Mouse (Mus musculus) right cerebral cortex, postnatal 10 days (tissue): ENCODE measurements around the gene Kcnj14.

ENCODE experiments used
- DNase-seq, 2 experiments: peaks; one replicate each; pipeline ENCODE4 v3.0.0; 2021; ENCODE audit warnings: low spot score in 2 of 2

Kcnj14 gene

DNA sequence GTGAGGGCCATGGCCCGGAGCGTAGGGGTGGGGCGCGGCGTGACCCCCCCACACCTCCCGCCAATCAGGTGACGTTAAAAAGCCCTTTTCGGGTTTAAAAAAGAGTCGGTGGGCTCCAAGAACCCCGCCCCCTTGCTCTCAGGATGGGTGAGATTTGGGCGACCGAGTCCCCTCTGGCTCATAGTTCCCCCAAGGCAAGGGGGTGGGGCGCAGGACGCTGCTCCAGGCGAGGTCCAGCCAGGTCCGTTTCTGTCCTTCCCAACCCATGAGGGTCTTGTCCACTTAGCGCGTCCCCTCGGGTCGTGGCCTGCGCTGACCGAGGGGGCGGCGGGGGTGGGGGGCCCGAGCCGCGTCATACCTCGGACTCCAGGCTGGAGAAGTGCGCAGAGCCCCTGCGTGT lies 7.8 kb upstream of the Kcnj14 start:
- DNase-seq, result no peak

GRCm38 (mm10) chr7:45831128-45831525 lies 6.5 kb upstream of the Kcnj14 start:
- no peak for DNase-seq

GRCm38 (mm10) chr7:45830427-45831127 lies 6.0 kb upstream of the Kcnj14 start, which contains the start of gene Grwd1:
Gene Grwd1, minus strand, starts transcription at chr7:45830944.
- DNase-seq, result peak; percentile 91 to 94

DNA sequence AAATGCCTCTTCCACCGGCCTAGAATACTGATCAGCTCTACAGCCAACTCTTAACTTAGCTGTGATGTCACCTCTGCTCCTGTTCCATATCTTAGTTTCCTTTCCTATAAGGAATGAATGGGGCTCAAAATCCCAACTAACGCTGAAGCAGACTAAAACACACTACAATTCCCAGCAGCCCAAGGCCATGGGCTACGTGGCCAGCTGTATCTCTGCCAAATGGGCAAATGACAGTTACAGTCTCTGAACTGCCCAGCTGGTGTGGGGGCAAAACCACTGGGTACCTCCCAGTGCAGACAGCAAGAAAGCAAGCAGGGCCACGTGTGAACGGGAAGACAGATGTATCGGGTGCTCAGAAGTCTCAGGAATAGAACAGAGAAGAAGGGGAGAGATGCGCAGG lies 2.0 kb upstream of the Kcnj14 start:
- no peak for DNase-seq

GRCm38 (mm10) chr7:45820913-45821312 lies 3.7 kb downstream of the Kcnj14 start:
- no peak for DNase-seq

GRCm38 (mm10) chr7:45819843-45820242 lies 4.7 kb downstream of the Kcnj14 start:
- DNase-seq, result no peak

DNA sequence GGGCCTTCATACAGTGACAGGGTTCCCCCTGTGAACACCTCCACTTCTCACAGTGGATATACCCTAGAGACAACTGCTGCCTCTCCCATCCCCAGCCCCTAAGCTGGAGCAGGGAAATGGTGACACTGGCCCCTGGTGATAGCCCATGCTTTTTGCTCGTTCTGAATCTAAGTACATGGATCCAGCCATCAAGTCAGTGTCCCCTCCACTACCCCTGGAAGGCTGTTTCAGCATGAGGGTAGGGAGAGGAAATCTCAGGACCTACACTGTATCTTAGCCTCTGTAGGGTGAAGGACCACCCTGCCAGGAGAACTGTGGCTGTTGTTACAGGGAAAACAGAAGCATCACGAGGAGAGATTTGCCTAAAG lies 8.6 kb downstream of the Kcnj14 start:
- no peak for DNase-seq

- DNase-seq, result peak; percentile 38 to 56
Measured at GRCm38 (mm10) chr7:45815323-45815983, 9.1 kb downstream of the Kcnj14 start.

DNA sequence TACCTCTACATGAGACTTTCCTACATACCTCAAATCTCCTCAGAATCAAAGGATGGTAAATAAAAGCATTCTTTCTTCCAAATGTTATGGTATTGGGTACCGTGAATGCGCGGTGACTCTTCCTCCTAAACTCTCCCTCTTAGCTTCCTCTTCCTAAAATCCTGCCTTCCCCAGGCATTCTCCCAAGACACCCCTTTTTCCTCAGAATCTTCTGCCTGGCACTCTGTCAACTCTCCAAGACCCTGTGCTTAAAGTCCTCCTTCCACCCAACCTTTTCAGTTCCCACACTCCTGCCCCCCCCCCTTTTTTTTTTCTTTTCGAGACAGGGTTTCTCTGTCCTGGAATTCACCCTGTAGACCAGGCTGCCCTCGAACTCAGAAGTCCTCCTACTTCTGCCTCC lies 9.7 kb downstream of the Kcnj14 start:
- DNase-seq, result peak; percentile 27 to 43

DNA sequence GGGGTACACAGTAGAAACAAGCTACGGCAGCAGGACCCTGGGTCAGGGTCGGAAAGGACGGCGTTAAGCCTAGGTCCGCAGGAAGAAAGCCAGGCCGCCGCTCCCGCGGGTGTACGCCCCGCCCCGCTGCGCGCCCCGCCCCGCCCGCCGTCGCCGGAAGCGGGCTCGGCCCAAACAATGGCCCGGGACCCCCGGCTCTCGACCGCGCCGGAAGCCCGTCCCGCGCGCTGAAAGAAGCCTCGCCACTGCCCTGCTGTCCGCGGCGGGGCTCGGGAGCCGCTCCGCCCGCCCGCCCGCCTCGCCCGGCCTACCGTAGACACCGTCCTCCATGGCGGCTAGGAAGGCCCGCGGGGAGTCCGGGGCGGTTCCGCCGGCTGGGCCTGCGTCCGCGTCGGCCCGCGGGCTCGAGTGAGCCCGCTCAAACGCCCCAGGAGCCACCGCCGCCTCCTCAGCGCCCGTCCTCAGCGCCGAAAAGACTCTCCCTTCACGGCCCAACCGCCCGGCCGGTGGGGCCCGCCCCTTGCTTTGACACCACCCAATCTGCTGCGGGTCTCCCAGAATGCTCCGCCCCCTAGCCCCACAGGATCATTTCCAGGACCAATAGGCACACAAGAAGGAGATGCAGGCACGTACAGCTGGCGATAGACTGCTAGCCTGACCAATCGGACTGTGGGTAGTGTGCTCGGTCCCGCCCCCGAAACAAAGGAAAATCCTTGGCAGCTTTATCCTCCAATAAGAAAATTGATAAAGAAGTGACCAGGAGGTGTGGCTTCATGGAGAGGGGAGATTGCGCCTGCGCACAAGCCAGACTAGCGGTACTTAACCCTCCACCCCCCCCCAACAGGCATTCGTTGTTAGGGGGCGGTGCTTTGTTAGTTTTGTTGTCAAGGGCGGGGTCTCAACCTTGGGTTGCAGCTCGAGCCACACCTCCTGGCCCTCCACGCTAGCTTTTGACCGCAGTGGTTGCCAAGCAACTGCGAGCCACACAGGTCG lies 10.5 kb downstream of the Kcnj14 start, which contains the start of gene Cyth2:
Cyth2 (minus strand) TSS at position 795 of the 993 bp plus-strand sequence.
- peak; percentile 99 to 100 for DNase-seq

DNA sequence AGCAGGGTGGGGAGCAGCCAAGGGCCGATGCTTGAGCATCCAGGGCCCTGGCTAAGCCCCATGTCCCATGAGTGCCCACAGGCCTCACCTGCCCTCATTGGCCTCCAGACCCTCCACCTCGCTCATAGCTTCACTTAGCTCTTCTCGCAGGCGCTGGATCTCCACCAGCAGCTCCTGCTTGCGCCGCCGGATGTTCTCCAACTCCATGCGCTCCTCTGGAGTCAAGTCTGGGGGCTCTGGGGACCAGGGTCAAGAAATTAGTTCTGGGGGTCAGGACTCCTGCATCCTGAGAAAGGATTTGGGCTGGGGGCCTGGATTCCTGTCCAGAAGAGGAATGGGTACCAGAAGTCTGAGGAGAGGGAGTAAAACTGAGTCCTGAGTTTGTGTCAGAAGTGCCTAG lies 11.7 kb downstream of the Kcnj14 start:
- DNase-seq, result peak in 1 of 2 experiments; percentile 50

GRCm38 (mm10) chr7:45809276-45810075 lies 15.1 kb downstream of the Kcnj14 start:
- no peak for DNase-seq

DNA sequence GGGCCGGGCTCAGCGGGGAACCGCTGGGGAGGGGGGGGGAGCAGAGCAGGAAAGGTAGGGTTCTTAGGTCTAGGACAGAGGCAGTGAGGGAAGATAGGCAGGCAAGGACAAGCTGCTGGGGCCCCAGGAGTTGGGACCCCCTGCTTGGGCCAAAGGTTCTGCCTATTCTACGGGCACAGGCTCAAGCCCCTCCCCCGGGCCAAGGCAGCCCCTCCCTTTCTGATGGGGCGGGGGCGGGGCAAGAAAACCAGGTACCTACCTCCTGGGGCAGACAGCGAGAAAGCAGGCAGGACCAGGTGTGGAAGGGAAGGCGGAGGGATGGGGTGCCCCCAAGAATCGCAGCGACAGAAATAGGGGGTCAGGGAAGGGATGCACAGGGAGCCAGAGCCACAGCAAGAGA lies 16.1 kb downstream of the Kcnj14 start:
- no peak for DNase-seq

DNA sequence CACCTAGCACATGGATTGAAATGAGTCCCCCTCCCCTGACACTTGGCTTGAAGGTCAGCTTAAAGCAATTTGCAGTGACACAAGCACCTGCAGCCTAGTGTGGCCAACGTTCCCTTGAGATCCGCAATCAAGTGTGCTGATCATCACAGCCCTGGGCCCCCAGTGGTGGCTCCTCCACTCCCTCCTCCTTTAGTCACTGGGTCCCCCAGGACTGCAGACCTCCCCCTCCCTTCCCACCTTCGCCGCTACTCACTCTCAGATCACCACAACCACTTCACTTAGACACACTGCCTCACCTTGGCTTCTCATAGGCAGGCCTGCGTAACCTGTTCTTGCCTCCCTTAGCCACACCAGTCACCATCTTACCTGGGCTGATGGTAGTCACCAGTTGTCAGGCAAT lies 18.6 kb downstream of the Kcnj14 start:
- no peak for DNase-seq

GRCm38 (mm10) chr7:45802551-45802950 lies 22.0 kb downstream of the Kcnj14 start:
- DNase-seq, result no peak

DNA sequence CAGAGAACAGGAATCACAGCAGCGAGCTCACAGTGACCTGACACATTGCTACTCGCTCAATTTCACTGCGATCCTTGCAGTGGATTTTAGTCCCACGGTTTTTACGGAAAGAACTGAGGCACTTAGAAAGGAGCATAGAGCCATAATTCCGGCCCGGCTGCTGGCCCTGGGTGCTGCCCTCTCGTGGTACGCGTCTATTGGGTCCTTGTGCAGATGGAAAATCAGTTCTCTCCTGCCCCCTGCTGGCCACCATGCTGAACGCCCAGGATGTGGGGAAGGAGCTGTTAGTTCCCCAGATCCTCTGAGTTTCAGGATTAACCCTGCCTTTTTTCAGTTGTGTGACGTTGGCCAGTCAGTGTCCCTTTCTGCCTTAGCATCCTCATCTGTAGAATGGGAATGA lies 23.2 kb downstream of the Kcnj14 start:
- peak; percentile 93 to 95 for DNase-seq

DNA sequence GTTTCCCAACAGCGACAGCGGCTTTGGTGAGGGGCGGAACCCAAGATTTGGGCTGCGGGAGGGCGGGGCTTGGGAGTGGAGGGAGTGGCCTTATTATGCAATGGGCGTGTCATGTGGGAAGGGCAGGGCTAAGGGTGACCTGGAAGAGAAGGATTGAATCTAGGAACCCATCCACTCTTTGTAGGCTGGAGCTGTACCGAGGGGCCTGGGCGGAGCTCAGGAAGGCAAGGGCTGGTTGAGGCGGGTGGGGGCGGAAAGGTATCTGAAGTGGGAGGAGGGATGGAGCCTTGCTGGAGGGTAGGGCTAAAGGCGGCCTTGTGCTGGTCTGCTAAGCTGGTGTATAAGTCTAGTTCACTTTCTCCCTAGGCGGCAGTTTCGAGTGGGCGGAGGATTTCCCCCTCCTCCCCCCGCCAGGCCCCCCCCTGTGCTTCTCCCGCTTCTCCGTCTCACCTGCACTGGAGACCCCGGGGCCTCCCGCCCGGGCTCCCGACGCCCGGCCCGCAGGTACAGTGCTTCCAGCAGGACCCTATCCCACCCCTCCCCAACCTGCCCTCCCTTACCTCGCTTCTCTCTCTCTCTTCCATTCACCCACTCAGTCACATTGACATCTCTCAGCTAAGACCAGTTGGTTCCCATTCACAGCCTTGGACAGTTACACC lies 23.9 kb downstream of the Kcnj14 start:
- DNase-seq, result peak in 1 of 2 experiments; percentile 38

GRCm38 (mm10) chr7:45800001-45800400 lies 24.6 kb downstream of the Kcnj14 start:
- DNase-seq, result peak in 1 of 2 experiments; percentile 25

GRCm38 (mm10) chr7:45798931-45799330 lies 25.7 kb downstream of the Kcnj14 start:
- no peak for DNase-seq

GRCm38 (mm10) chr7:45798511-45798836 lies 26.1 kb downstream of the Kcnj14 start:
- DNase-seq, result peak in 1 of 2 experiments; percentile 30
